Mouse (Mus musculus): ENCODE results near the gene Stat3. TPM values are rescaled to one million over a fixed set of nuclear protein-coding genes. Genes with fewer than 3 reads are reported as not detected.
A peak's percentile ranks its signal among the peaks of the same experiment; 100 is the strongest.

Stat3 gene
- polyA plus RNA-seq, 1 experiment, result 57.2 TPM

- Histone ChIP-seq H3K27me3 (replicated peaks; ENCODE audit: control insufficient read depth, insufficient read depth, low read length) (no peaks in the 10 kb centered on the region), H3K27ac (ENCODE audit: insufficient read depth, low read depth, low read length) (peak overlapping the region; percentile 95), H3K36me3 (ENCODE audit: control insufficient read depth, insufficient read depth, low read length) (no peaks in the 10 kb centered on the region), H3K4me3 (ENCODE audit: insufficient read depth, low read depth, low read length) (peak overlapping the region; percentile 98), H3K4me1 (ENCODE audit: control insufficient read depth, insufficient read depth, low read length) (peaks cover 20% of the 10 kb centered on the region; the same call in 1 of the 2 replicates)
- TF ChIP-seq CTCF (conservative IDR thresholded peaks at IDR 0.05; ENCODE audit: insufficient read depth, insufficient read length, low read depth, low read length), result no peak
- peak; percentile 92 for TF ChIP-seq POLR2A (IDR thresholded peaks at IDR 0.05; ENCODE audit: low read depth, low read length)
- peak; percentile 52 for DNase-seq
- under 1% methylated on average over 48 of the region's 48 CpGs for WGBS
These were observed 429 bp downstream of the Stat3 start for GRCm38 (mm10) chr11:100938711-100939511.

DNA sequence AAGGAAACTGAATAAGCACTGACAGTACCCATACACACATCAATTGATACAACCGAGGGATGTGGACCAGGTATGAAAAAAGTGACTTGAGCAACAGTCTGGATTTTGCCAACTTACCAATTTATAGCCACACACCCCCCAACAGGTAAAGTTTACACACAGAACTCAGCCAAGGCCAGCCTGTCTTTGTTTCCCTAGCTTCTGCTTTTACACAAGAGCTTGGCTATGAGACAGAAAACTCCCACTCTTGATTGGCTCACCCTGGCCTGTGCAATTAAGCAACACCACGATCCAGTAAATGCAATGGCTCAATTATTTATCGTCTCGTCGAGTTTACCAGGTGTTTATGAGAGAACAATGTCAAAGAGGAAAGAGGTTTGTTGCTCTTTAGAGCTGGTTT is 1.2 kb downstream of the Stat3 start:
- peak overlapping the region; percentile 43 for H3K4me3 ChIP-seq (ENCODE audit: insufficient read depth, low read depth, low read length)
- peaks cover 20% of the 10 kb centered on the region; the same call in 1 of the 2 replicates for H3K4me1 ChIP-seq (ENCODE audit: control insufficient read depth, insufficient read depth, low read length)
- 5% methylated on average over 5 of the region's 5 CpGs for WGBS
- H3K27me3 ChIP-seq (replicated peaks; ENCODE audit: control insufficient read depth, insufficient read depth, low read length), result no peaks in the 10 kb centered on the region
- no peaks in the 10 kb centered on the region for H3K36me3 ChIP-seq (ENCODE audit: control insufficient read depth, insufficient read depth, low read length)
- H3K27ac ChIP-seq (ENCODE audit: insufficient read depth, low read depth, low read length), result peak overlapping the region; percentile 67; the same call in 1 of the 2 replicates
- peak; percentile 61 for DNase-seq
- TF ChIP-seq CTCF (conservative IDR thresholded peaks at IDR 0.05; ENCODE audit: insufficient read depth, insufficient read length, low read depth, low read length) (no peak), POLR2A (IDR thresholded peaks at IDR 0.05; ENCODE audit: low read depth, low read length) (no peak)

DNA sequence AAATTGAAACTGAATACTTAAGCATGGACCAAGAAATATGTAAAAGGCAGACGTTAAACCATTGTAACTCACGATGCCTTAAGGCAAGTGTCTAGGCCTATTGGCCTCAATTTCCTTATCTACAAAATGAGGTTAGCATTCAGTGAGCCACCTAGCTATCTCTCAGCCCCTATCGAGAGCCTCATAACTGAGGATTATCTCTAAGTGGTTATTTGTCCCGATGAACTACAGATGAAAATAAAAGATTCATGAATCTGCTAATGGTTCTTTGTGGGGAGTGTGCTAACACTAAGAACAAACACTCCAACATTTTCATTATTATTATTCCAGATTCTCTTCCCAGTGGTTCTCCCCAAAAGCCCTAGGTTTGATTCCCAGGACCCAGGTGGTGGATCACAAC is 2.0 kb downstream of the Stat3 start:
- TF ChIP-seq POLR2A (IDR thresholded peaks at IDR 0.05; ENCODE audit: low read depth, low read length) (no peak), CTCF (conservative IDR thresholded peaks at IDR 0.05; ENCODE audit: insufficient read depth, insufficient read length, low read depth, low read length) (no peak)
- H3K4me3 ChIP-seq (ENCODE audit: insufficient read depth, low read depth, low read length), result peak overlapping the region; percentile 2; the same call in 1 of the 2 replicates
- no peaks in the 10 kb centered on the region for H3K27me3 ChIP-seq (replicated peaks; ENCODE audit: control insufficient read depth, insufficient read depth, low read length)
- DNase-seq, result no peak
- 58% methylated on average over 4 of the region's 4 CpGs for WGBS
- H3K4me1 ChIP-seq (ENCODE audit: control insufficient read depth, insufficient read depth, low read length), result peaks cover 20% of the 10 kb centered on the region; the same call in 1 of the 2 replicates
- no peaks in the 10 kb centered on the region; the same call in 1 of the 2 replicates for H3K36me3 ChIP-seq (ENCODE audit: control insufficient read depth, insufficient read depth, low read length)
- H3K27ac ChIP-seq (ENCODE audit: insufficient read depth, low read depth, low read length), result no peak overlapping the region

- peaks cover 27% of the 10 kb centered on the region for H3K4me1 ChIP-seq (ENCODE audit: control insufficient read depth, insufficient read depth, low read length)
- no peak overlapping the region for H3K4me3 ChIP-seq (ENCODE audit: insufficient read depth, low read depth, low read length)
- DNase-seq, result peak; percentile 33
- 83% methylated on average over 8 of the region's 8 CpGs for WGBS
- H3K27me3 ChIP-seq (replicated peaks; ENCODE audit: control insufficient read depth, insufficient read depth, low read length), result no peaks in the 10 kb centered on the region
- H3K36me3 ChIP-seq (ENCODE audit: control insufficient read depth, insufficient read depth, low read length), result no peaks in the 10 kb centered on the region; the same call in 1 of the 2 replicates
- H3K27ac ChIP-seq (ENCODE audit: insufficient read depth, low read depth, low read length), result no peak overlapping the region
- TF ChIP-seq CTCF (conservative IDR thresholded peaks at IDR 0.05; ENCODE audit: insufficient read depth, insufficient read length, low read depth, low read length) (no peak), POLR2A (IDR thresholded peaks at IDR 0.05; ENCODE audit: low read depth, low read length) (no peak)
These were observed 3.7 kb downstream of the Stat3 start for GRCm38 (mm10) chr11:100935373-100936355.

DNA sequence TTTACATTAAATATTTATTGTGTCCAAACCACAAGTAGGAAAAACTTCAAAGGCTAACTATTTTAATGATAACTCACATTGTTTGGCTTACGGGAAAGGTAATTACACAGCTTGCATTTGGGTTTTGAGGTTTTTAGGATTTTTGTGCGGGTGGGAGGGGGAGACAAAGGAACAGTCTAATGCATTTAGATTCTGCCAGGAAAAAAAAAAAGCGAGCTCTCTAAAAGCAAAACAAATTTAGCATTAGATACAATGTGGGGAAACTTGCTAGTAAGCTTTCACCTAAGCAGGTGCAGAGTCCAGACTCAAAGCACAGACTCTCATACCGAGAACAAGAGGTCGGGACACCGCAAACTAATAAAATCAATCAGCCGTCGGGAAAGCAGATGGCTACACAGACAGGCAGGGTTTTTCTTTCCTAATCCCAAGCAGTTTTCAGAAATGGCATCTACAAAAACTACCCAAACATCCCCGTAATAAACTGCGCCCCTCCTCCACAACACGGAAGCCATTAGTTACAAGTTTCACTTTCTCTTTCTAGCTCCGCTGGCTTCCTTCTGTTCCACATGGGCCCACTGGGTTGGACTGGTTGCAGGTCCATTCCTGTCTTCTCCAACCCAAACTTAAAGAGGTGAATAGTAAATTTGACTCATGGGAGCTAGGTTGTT is 8.0 kb downstream of the Stat3 start:
- 7% methylated on average over 12 of the region's 12 CpGs for WGBS
- Histone ChIP-seq H3K27me3 (replicated peaks; ENCODE audit: control insufficient read depth, insufficient read depth, low read length) (no peaks in the 10 kb centered on the region), H3K36me3 (ENCODE audit: control insufficient read depth, insufficient read depth, low read length) (no peaks in the 10 kb centered on the region; the same call in 1 of the 2 replicates), H3K27ac (ENCODE audit: insufficient read depth, low read depth, low read length) (peak overlapping the region; percentile 89), H3K4me1 (ENCODE audit: control insufficient read depth, insufficient read depth, low read length) (peaks cover 18% of the 10 kb centered on the region), H3K4me3 (ENCODE audit: insufficient read depth, low read depth, low read length) (peak overlapping the region; percentile 76)
- TF ChIP-seq POLR2A (IDR thresholded peaks at IDR 0.05; ENCODE audit: low read depth, low read length) (no peak), CTCF (conservative IDR thresholded peaks at IDR 0.05; ENCODE audit: insufficient read depth, insufficient read length, low read depth, low read length) (no peak)
- peak; percentile 76 for DNase-seq

GRCm38 (mm10) chr11:100930611-100931010 is 8.7 kb downstream of the Stat3 start:
- no peak overlapping the region for H3K27ac ChIP-seq (ENCODE audit: insufficient read depth, low read depth, low read length)
- no peak overlapping the region for H3K4me3 ChIP-seq (ENCODE audit: insufficient read depth, low read depth, low read length)
- no peaks in the 10 kb centered on the region for H3K27me3 ChIP-seq (replicated peaks; ENCODE audit: control insufficient read depth, insufficient read depth, low read length)
- no peak for DNase-seq
- TF ChIP-seq CTCF (conservative IDR thresholded peaks at IDR 0.05; ENCODE audit: insufficient read depth, insufficient read length, low read depth, low read length) (no peak), POLR2A (IDR thresholded peaks at IDR 0.05; ENCODE audit: low read depth, low read length) (no peak)
- WGBS, result 43% methylated on average over 7 of the region's 7 CpGs
- H3K36me3 ChIP-seq (ENCODE audit: control insufficient read depth, insufficient read depth, low read length), result no peaks in the 10 kb centered on the region; the same call in 1 of the 2 replicates
- H3K4me1 ChIP-seq (ENCODE audit: control insufficient read depth, insufficient read depth, low read length), result peaks cover 14% of the 10 kb centered on the region

Data from kidney, adult 2 months (tissue).